ENCODE assay signal across 12 mouse cellular contexts in genomic region chr15:78923585-78923984, GRCm38 (mm10). TPM values are rescaled to one million over a fixed set of nuclear protein-coding genes. Genes with fewer than 3 reads are reported as not detected.
DNase-seq lines count a peak whose midpoint lies in the region; ATAC-seq and TF ChIP-seq lines count a peak whose summit lies in the region.
"Had no signal": no experiment of that assay in that cellular context is flagged by ENCODE, and none has a peak within 500 bp of the region (broad histone marks: within the 10 kb centered on the region; RNA-seq: fewer than 3 reads in every experiment).

No protein-coding gene starts in this region.

- peak; percentile 27 for DNase-seq in embryo, embryonic 10.5 days (ENCODE audit: low spot score)
- DNase-seq in embryo, embryonic 9.5 days (ENCODE audit: extremely low spot score), result no peak
- peak; percentile 80 for DNase-seq in G1E (ENCODE audit: low spot score)
- DNase-seq in naive thymus-derived CD4-positive, alpha-beta T cell, adult 2 months (ENCODE audit: low read depth), result peak; percentile 76
- DNase-seq in frontal cortex, postnatal 14 days (ENCODE audit: low spot score in 2 of 2), result no peak
- DNase-seq in layer of hippocampus, adult 8-10 months (ENCODE audit: low spot score in 2 of 2), result no peak
- no peak for DNase-seq in right cerebral cortex, postnatal 25 days
- DNase-seq: adrenal gland, adult 2 months had no signal

- no peaks in the 10 kb centered on the region for H3K27me3 ChIP-seq in G1E (ENCODE audit: insufficient read depth, low read length)
- H3K27me3 ChIP-seq: neural tube, embryonic 12.5 days had no signal

- peaks cover 5% of the 10 kb centered on the region for H3K9me3 ChIP-seq in G1E (replicated peaks)
- H3K9me3 ChIP-seq: forebrain, embryonic 13.5 days; hindbrain, embryonic 15.5 days; neural tube, embryonic 12.5 days had no signal

- no peak for TF ChIP-seq CTCF in G1E (IDR thresholded peaks at IDR 0.05; ENCODE audit: low read depth, low read length)

- H3K36me3 ChIP-seq in G1E (replicated peaks), result peaks cover 40% of the 10 kb centered on the region

- peaks cover 79% of the 10 kb centered on the region for H3K4me1 ChIP-seq in G1E (ENCODE audit: insufficient read depth, low read depth, low read length)

- peak; percentile 62 for ATAC-seq in G1E (ENCODE audit: extremely low read depth, insufficient number of reproducible peaks, low FRiP score, poor library complexity, severe bottlenecking)
- ATAC-seq in hematopoietic stem cell, adult 5-6 weeks (replicated peaks in 1 of 2; ENCODE audit: insufficient read depth in 1 of 2, low FRiP score in 2 of 2, low TSS enrichment in 1 of 2, low read depth in 1 of 2, poor library complexity in 2 of 2, severe bottlenecking in 2 of 2), result peak; percentile 43 to 59
- ATAC-seq: forebrain, embryonic 13.5 days had no signal

- peak overlapping the region; percentile 66 for H3K4me3 ChIP-seq in G1E (ENCODE audit: low read depth, low read length)
- H3K4me3 ChIP-seq: forebrain, embryonic 13.5 days; hindbrain, embryonic 15.5 days; neural tube, embryonic 12.5 days had no signal

RNA-seq across cellular contexts. Expression of gene Lgals1, which starts 2.9 kb away (rescaled TPM):
- 558 and 607 TPM in 2 replicates for total RNA-seq in G1E (2014; fragmentation: Nextera tagmentation)
- 3,673 and 4,536 TPM in 2 replicates for total RNA-seq in G1E (2017)
- polyA plus RNA-seq in G1E (2012), result 1,469 and 2,086 TPM in 2 replicates
- 77.1 and 108 TPM in 2 replicates for total RNA-seq in hematopoietic stem cell, adult 5-6 weeks (2017)
- total RNA-seq in layer of hippocampus, adult 8-10 months (2022), result 10 to 100 TPM; 16.9 to 40.3 (median 28.2) TPM

RNA-seq across cellular contexts. Expression of gene Pdxp, which starts 9.9 kb away (rescaled TPM):
- total RNA-seq in G1E (2014; fragmentation: Nextera tagmentation) (26.6 and 31.4 TPM in 2 replicates), G1E (2017) (13.9 and 18.1 TPM in 2 replicates)
- polyA plus RNA-seq in G1E (2012), result 39.7 and 40.6 TPM in 2 replicates
- 7.7 and 8.4 TPM in 2 replicates for total RNA-seq in hematopoietic stem cell, adult 5-6 weeks (2017)
- total RNA-seq in layer of hippocampus, adult 8-10 months (2022), result 100 to 1,000 TPM; 140 to 156 (median 148) TPM

RNA-seq across cellular contexts. Expression of gene Nol12, which starts 11.1 kb away (rescaled TPM):
- total RNA-seq in G1E (2014; fragmentation: Nextera tagmentation) (13.2 and 25.6 TPM in 2 replicates), G1E (2017) (20.1 and 24.2 TPM in 2 replicates)
- polyA plus RNA-seq in G1E (2012), result 15.9 and 16.7 TPM in 2 replicates
- total RNA-seq in hematopoietic stem cell, adult 5-6 weeks (2017), result 23.7 and 37.5 TPM in 2 replicates
- 10 to 100 TPM; 34.4 to 41.8 (median 37.7) TPM for total RNA-seq in layer of hippocampus, adult 8-10 months (2022)

RNA-seq across cellular contexts. Expression of gene Triobp, which starts 23.9 kb away (rescaled TPM):
- total RNA-seq in G1E (2014; fragmentation: Nextera tagmentation), result 67.0 and 104 TPM in 2 replicates
- total RNA-seq in G1E (2017), result 23.6 and 24.4 TPM in 2 replicates
- polyA plus RNA-seq in G1E (2012), result 42.5 and 45.6 TPM in 2 replicates
- 28.3 and 39.2 TPM in 2 replicates for total RNA-seq in hematopoietic stem cell, adult 5-6 weeks (2017)
- total RNA-seq in layer of hippocampus, adult 8-10 months (2022), result 10 to 100 TPM in 2 of 4 experiments, 1 to 10 TPM in 2; 7.0 to 14.1 (median 11.5) TPM

RNA-seq across cellular contexts. Expression of gene Sh3bp1, which starts 24.0 kb away (rescaled TPM):
- total RNA-seq in G1E (2014; fragmentation: Nextera tagmentation) (207 and 231 TPM in 2 replicates), G1E (2017) (32.7 and 34.1 TPM in 2 replicates)
- 1,400 and 1,821 TPM in 2 replicates for polyA plus RNA-seq in G1E (2012)
- 19.9 and 27.4 TPM in 2 replicates for total RNA-seq in hematopoietic stem cell, adult 5-6 weeks (2017)
- total RNA-seq in layer of hippocampus, adult 8-10 months (2022), result 10 to 100 TPM; 28.9 to 33.0 (median 31.8) TPM

Comparison
In these comparisons a context has a peak if more than half of its experiments do, and no peak if none do; other contexts are left out.
1. DNase-seq: peak in embryo, embryonic 10.5 days (single experiment), G1E (single experiment) and naive thymus-derived CD4-positive, alpha-beta T cell, adult 2 months (single experiment); none in embryo, embryonic 9.5 days (single experiment), frontal cortex, postnatal 14 days (0 of 2), layer of hippocampus, adult 8-10 months (0 of 2) and right cerebral cortex, postnatal 25 days (single experiment).
2. RNA of gene Pdxp, which starts 9.9 kb away (total RNA-seq): 140 to 156 TPM in layer of hippocampus, adult 8-10 months; 13.9 to 31.4 TPM in G1E and 7.7 to 8.4 TPM in hematopoietic stem cell, adult 5-6 weeks; every median in the first group is over 4 times any median in the second.